In genomic region chr11:106366316-106366715, GRCm38 (mm10) we compare ENCODE assay signal across 9 mouse cellular contexts. TPM values are rescaled to one million over a fixed set of nuclear protein-coding genes. Genes with fewer than 3 reads are reported as not detected.
DNase-seq lines count a peak whose midpoint lies in the region; ATAC-seq and TF ChIP-seq lines count a peak whose summit lies in the region.
"Had no signal": no experiment of that assay in that cellular context is flagged by ENCODE, and none has a peak within 500 bp of the region (broad histone marks: within the 10 kb centered on the region; RNA-seq: fewer than 3 reads in every experiment).

No protein-coding gene starts in this region.

- H3K9ac ChIP-seq in kidney, postnatal 0 days (ENCODE audit: low read depth, low read length) = no peak overlapping the region
- no peak overlapping the region for H3K9ac ChIP-seq in liver, embryonic 11.5 days (ENCODE audit: low read depth, low read length)
- H3K9ac ChIP-seq: heart, embryonic 15.5 days had no signal

- H3K36me3 ChIP-seq in kidney, postnatal 0 days (ENCODE audit: insufficient read depth, low read length) = no peaks in the 10 kb centered on the region
- H3K36me3 ChIP-seq in liver, embryonic 11.5 days (ENCODE audit: control insufficient read depth, insufficient read depth, low read length) = no peaks in the 10 kb centered on the region
- H3K36me3 ChIP-seq: heart, embryonic 15.5 days had no signal

- peak; percentile 79 for DNase-seq in 416B (ENCODE audit: low read depth)
- DNase-seq in R1 (ENCODE audit: low read depth, low spot score) = peak; percentile 81
- peak; percentile 79 to 83 for DNase-seq in cerebellum, postnatal 36 days
- peak; percentile 81 to 85 for DNase-seq in gastrocnemius, adult 8-10 months (ENCODE audit: low spot score in 2 of 2)
- peak; percentile 88 for DNase-seq in kidney, postnatal 0 days (ENCODE audit: low spot score)
- DNase-seq in liver, embryonic 11.5 days (ENCODE audit: low spot score) = peak; percentile 76
- peak; percentile 54 for DNase-seq in ovary, adult 18-20 months (ENCODE audit: low spot score)
- DNase-seq in thymus, adult 18-20 months = peak; percentile 48 to 63

- H3K4me3 ChIP-seq in kidney, postnatal 0 days (replicated peaks; ENCODE audit: low read depth, low read length) = no peak overlapping the region
- no peak overlapping the region for H3K4me3 ChIP-seq in liver, embryonic 11.5 days (ENCODE audit: low read depth, low read length)
- H3K4me3 ChIP-seq: heart, embryonic 15.5 days had no signal

- H3K27ac ChIP-seq in kidney, postnatal 0 days = no peak overlapping the region
- no peak overlapping the region for H3K27ac ChIP-seq in liver, embryonic 11.5 days (ENCODE audit: low read depth, low read length)
- H3K27ac ChIP-seq: heart, embryonic 15.5 days had no signal

- TF ChIP-seq CTCF in kidney, postnatal 0 days (IDR thresholded peaks at IDR 0.05; ENCODE audit: low read depth) = peak; percentile 95

- ATAC-seq in kidney, postnatal 0 days (replicated peaks; ENCODE audit: low FRiP score, low read depth) = no peak
- ATAC-seq in liver, embryonic 11.5 days (replicated peaks; ENCODE audit: low FRiP score) = peak; percentile 26; the same call in 1 of the 2 replicates

- H3K9me3 ChIP-seq in kidney, postnatal 0 days (replicated peaks; ENCODE audit: low read length) = no peaks in the 10 kb centered on the region
- no peaks in the 10 kb centered on the region for H3K9me3 ChIP-seq in liver, embryonic 11.5 days (ENCODE audit: control insufficient read depth, low read length)
- H3K9me3 ChIP-seq: heart, embryonic 15.5 days had no signal

- WGBS in kidney, postnatal 0 days = 7% methylated on average over 3 of the region's 3 CpGs
- WGBS in liver, embryonic 11.5 days = 3% methylated on average over 3 of the region's 3 CpGs

- no peak overlapping the region for H3K4me2 ChIP-seq in kidney, postnatal 0 days (ENCODE audit: low read length)
- no peak overlapping the region for H3K4me2 ChIP-seq in liver, embryonic 11.5 days
- H3K4me2 ChIP-seq: heart, embryonic 15.5 days had no signal

- no peaks in the 10 kb centered on the region for H3K27me3 ChIP-seq in kidney, postnatal 0 days (ENCODE audit: insufficient read depth, low read length)
- H3K27me3 ChIP-seq in liver, embryonic 11.5 days (replicated peaks; ENCODE audit: control insufficient read depth, insufficient read depth, low read length) = no peaks in the 10 kb centered on the region
- H3K27me3 ChIP-seq: heart, embryonic 15.5 days had no signal

- H3K4me1 ChIP-seq in kidney, postnatal 0 days (replicated peaks; ENCODE audit: insufficient read depth, low read length) = peaks cover 13% of the 10 kb centered on the region; the same call in 1 of the 2 replicates
- H3K4me1 ChIP-seq in liver, embryonic 11.5 days (replicated peaks; ENCODE audit: control insufficient read depth, insufficient read depth, low read length) = 0 out of 2 replicates have a peak, but pooled peaks cover 8% of the 10 kb centered on the region

RNA-seq across cellular contexts. Expression of gene Prr29, which starts 1.0 kb away (rescaled TPM):
- 1 to 10 TPM; 3.3 to 5.5 (median 4.3) TPM for total RNA-seq in gastrocnemius, adult 8-10 months (2022)
- 0.15 and 0.24 TPM in 2 replicates for polyA plus RNA-seq in kidney, postnatal 0 days (2015; fragmentation: Nextera tagmentation; extraction: Ambion mirVana)
- polyA plus RNA-seq in liver, embryonic 11.5 days (2014; fragmentation: Nextera tagmentation; extraction: Ambion mirVana) = not detected in 2 replicates

RNA-seq across cellular contexts. Expression of gene Scn4a, which starts 13.2 kb away (rescaled TPM):
- 100 to 1,000 TPM; 486 to 711 (median 596) TPM for total RNA-seq in gastrocnemius, adult 8-10 months (2022)
- 0.22 and 0.37 TPM in 2 replicates for polyA plus RNA-seq in kidney, postnatal 0 days (2015; fragmentation: Nextera tagmentation; extraction: Ambion mirVana)
- polyA plus RNA-seq in liver, embryonic 11.5 days (2014; fragmentation: Nextera tagmentation; extraction: Ambion mirVana) = not detected in 2 replicates

RNA-seq across cellular contexts. Expression of gene Icam2, which starts 21.6 kb away (rescaled TPM):
- total RNA-seq in gastrocnemius, adult 8-10 months (2022) = 1 to 10 TPM; 2.3 to 5.2 (median 4.3) TPM
- polyA plus RNA-seq in kidney, postnatal 0 days (2015; fragmentation: Nextera tagmentation; extraction: Ambion mirVana) = 62.5 and 63.3 TPM in 2 replicates
- 36.2 and 41.6 TPM in 2 replicates for polyA plus RNA-seq in liver, embryonic 11.5 days (2014; fragmentation: Nextera tagmentation; extraction: Ambion mirVana)

RNA-seq across cellular contexts. Expression of gene Cd79b, which starts 51.8 kb away (rescaled TPM):
- under 1 TPM in 3 of 4 experiments, not detected in 1; 0.24 to 0.58 (median 0.25) TPM for total RNA-seq in gastrocnemius, adult 8-10 months (2022)
- 7.7 and 7.8 TPM in 2 replicates for polyA plus RNA-seq in kidney, postnatal 0 days (2015; fragmentation: Nextera tagmentation; extraction: Ambion mirVana)
- polyA plus RNA-seq in liver, embryonic 11.5 days (2014; fragmentation: Nextera tagmentation; extraction: Ambion mirVana) = 5.9 and 6.3 TPM in 2 replicates
